Mouse (Mus musculus) megakaryocyte-erythroid progenitor cell, adult 5-6 weeks (primary cell): ENCODE data around the gene Ankrd61. TPM values are rescaled to one million over a fixed set of nuclear protein-coding genes. Genes with fewer than 3 reads are reported as not detected.

ENCODE experiments used
- ATAC-seq: replicated peaks from 2 replicates; pipeline ENCODE4 v1.8.0; 2016; ENCODE audit warnings: mild to moderate bottlenecking, inconsistent platforms; ENCODE audit not compliant: severe bottlenecking, poor library complexity, low FRiP score, low TSS enrichment
- total RNA-seq, 2 experiments: library from RNA; stranded (forward) in 1 of 2; stranded (reverse) in 1 of 2; fragments of 200-1000, 215-1000 nt in 1 of 2; fragments of >200 nt in 1 of 2; fragmentation: Nextera tagmentation in 1 of 2; gene quantifications; 2 replicates each; pipeline ENCODE4 v1.2.3; 2014 to 2017

Gene Ankrd61
- total RNA-seq, 2 experiments from 2014 or later = not detected

GRCm38 (mm10) chr5:143903813-143904212 lies 6.3 kb upstream of the Ankrd61 start:
- peak; percentile 76 for ATAC-seq

DNA sequence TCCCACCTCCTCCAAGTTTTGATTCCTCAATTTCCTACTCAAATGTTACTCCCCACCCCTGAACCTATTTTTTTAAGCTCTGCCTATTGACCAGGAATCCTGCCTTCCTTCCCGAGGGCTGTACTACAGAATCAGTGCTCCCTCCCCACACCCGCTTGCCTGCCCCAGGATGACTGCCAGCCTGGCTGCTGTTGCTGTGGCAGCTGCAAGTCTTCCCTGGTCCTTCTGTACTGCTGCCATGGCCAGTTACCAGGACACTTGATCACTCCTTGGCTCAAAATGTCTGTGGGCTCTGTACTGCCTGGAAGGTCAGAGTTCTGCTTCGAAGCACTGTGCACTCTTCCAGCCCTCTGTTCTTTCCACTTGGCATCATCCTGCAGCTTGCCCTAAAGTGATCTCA lies 4.6 kb upstream of the Ankrd61 start:
- ATAC-seq = no peak

DNA sequence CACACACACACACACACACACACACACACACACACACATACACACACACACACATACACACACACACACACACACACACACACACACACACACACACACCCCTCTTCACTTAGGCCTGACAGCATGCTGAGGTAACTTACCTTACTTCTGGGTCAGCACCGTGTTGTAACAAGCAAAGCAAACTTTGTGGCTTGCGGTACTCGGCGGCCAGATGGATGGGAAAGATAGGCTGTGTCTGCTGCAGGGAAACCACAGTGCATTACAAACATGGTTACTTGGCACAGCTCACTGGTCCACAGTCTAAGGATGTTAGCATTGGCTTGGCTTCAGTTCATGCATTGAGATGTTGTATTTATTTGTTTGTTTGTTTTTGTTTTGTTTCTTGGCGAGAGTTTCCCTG lies 4.1 kb downstream of the Ankrd61 start:
- ATAC-seq = peak; percentile 96

DNA sequence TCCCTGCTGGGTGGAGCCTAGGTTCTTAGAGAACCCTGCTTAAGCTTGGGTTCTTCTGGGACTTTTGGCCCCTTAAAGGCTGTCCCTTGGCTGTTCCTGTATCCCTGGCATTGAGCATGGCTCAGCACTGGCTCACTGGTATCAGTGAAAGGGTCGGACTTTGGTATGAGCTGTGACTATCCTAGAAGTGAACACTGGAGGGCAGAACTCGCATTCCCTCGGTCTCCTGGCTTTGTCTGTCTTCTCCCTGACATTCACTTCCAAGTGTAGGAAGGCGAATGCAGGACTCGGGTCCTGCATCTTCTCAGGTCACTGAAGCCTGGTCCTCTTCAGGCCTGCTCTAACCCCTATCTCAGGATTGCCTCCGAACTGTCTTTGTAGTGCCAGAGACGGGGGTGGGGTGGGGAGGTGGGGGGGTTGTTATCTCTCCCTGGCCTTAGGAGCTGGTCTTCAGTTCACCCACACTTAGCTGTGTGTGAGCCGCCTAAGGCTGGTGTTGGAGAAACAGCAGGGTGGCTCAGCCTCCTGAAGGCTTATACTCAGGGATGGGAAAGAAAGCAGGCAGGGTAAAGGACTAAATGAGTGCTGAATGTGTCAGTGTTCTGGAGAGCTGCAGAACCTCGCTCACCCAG lies 5.1 kb downstream of the Ankrd61 start:
- 0 out of 2 replicates have a peak, but pooled peaks have one; percentile 33 for ATAC-seq

DNA sequence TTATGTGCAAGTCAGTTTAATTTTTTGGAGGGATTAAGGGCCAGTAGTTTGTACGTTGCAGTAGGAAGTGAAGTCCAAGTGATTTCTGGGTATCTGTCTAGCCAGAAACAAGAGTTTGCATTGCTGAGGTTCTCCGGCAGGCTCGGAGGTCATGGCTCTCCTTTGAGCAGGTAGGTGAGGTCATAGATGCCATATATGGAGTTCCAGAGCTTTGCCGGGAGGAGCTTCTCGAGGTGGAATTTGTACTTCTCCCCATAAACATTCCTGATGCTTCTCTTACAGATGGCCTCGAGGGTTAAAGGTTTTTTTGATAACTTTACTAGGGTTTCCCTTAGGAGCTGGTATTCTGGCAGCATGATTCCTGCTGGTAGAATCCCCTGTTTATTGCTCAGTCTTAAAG lies 6.7 kb downstream of the Ankrd61 start:
- ATAC-seq = no peak

- ATAC-seq = no peak
Observed at GRCm38 (mm10) chr5:143885274-143885673, 12.2 kb downstream of the Ankrd61 start.

GRCm38 (mm10) chr5:143874571-143874970 lies 22.9 kb downstream of the Ankrd61 start:
- peak; percentile 47; the same call in 1 of the 2 replicates for ATAC-seq

GRCm38 (mm10) chr5:143871547-143872169 lies 25.8 kb downstream of the Ankrd61 start:
- no peak for ATAC-seq

Other genes with a start within 250 kb of the Ankrd61 start
- gene Usp42, start 165.4 kb downstream of the Ankrd61 start, total RNA-seq (2014; fragmentation: Nextera tagmentation) = 11.0 and 15.7 TPM in 2 replicates
- gene Usp42, start 165.4 kb downstream of the Ankrd61 start, total RNA-seq (2017) = 9.2 and 18.7 TPM in 2 replicates
- 42.5 and 46.7 TPM in 2 replicates for gene Eif2ak1, start 79.9 kb downstream of the Ankrd61 start, total RNA-seq (2014; fragmentation: Nextera tagmentation)
- gene Eif2ak1, start 79.9 kb downstream of the Ankrd61 start, total RNA-seq (2017) = 40.8 and 64.6 TPM in 2 replicates
- 81.7 and 111 TPM in 2 replicates for gene Aimp2, start 12.2 kb upstream of the Ankrd61 start, total RNA-seq (2014; fragmentation: Nextera tagmentation)
- gene Aimp2, start 12.2 kb upstream of the Ankrd61 start, total RNA-seq (2017) = 96.0 and 132 TPM in 2 replicates
- gene Pms2, start 12.3 kb upstream of the Ankrd61 start, total RNA-seq (2014; fragmentation: Nextera tagmentation) = 20.5 and 35.7 TPM in 2 replicates
- gene Pms2, start 12.3 kb upstream of the Ankrd61 start, total RNA-seq (2017) = 39.9 and 41.4 TPM in 2 replicates
- not detected in 2 replicates for gene Gm42421, start 30.5 kb upstream of the Ankrd61 start, total RNA-seq (2014; fragmentation: Nextera tagmentation)
- not detected in 2 replicates for gene Gm42421, start 30.5 kb upstream of the Ankrd61 start, total RNA-seq (2017)
- 0.98 and 1.8 TPM in 2 replicates for gene Rsph10b, start 35.4 kb upstream of the Ankrd61 start, total RNA-seq (2014; fragmentation: Nextera tagmentation)
- not detected in 2 replicates for gene Rsph10b, start 35.4 kb upstream of the Ankrd61 start, total RNA-seq (2017)
- 72.5 and 74.1 TPM in 2 replicates for gene Ccz1, start 117.2 kb upstream of the Ankrd61 start, total RNA-seq (2014; fragmentation: Nextera tagmentation)
- gene Ccz1, start 117.2 kb upstream of the Ankrd61 start, total RNA-seq (2017) = 91.1 and 98.6 TPM in 2 replicates
- gene Ocm, start 129.0 kb upstream of the Ankrd61 start, total RNA-seq (2014; fragmentation: Nextera tagmentation) = not detected in 2 replicates
- not detected in 2 replicates for gene Ocm, start 129.0 kb upstream of the Ankrd61 start, total RNA-seq (2017)
- 12.5 and 22.1 TPM in 2 replicates for gene Lmtk2, start 202.8 kb upstream of the Ankrd61 start, total RNA-seq (2014; fragmentation: Nextera tagmentation)
- gene Lmtk2, start 202.8 kb upstream of the Ankrd61 start, total RNA-seq (2017) = 9.2 and 12.2 TPM in 2 replicates